Mouse (Mus musculus) kidney, embryonic 15.5 days (tissue): ENCODE results near the gene Ghrhr. TPM values are rescaled to one million over a fixed set of nuclear protein-coding genes. Genes with fewer than 3 reads are reported as not detected.

Experiments used
- ATAC-seq: fragments of 200-750 bp; cut with Nextera tagmentation; replicated peaks from 2 replicates; pipeline ENCODE4 v1.8.0; 2017; ENCODE audit warnings: moderate TSS enrichment; ENCODE audit not compliant: low FRiP score
- H3K27ac ChIP-seq: fragments of 300-500 bp; sonication (generic); 2 replicates; pipeline ENCODE4 v1.5.1; 2015; ENCODE audit warnings: mild to moderate bottlenecking, inconsistent platforms
- H3K27me3 ChIP-seq: fragments of 300-500 bp; sonication (generic); 2 replicates; pipeline ENCODE4 v1.6.1; 2015; ENCODE audit warnings: inconsistent platforms
- H3K36me3 ChIP-seq: fragments of 300-500 bp; sonication (generic); 2 replicates; pipeline ENCODE4 v1.6.1; 2015; ENCODE audit warnings: inconsistent platforms
- H3K4me1 ChIP-seq: fragments of 300-500 bp; sonication (generic); 2 replicates; pipeline ENCODE4 v1.6.1; 2015; ENCODE audit warnings: inconsistent platforms
- H3K4me2 ChIP-seq: fragments of 300-500 bp; sonication (generic); 2 replicates; pipeline ENCODE4 v1.6.1; 2015; ENCODE audit warnings: moderate library complexity, mild to moderate bottlenecking, inconsistent platforms
- H3K4me3 ChIP-seq: fragments of 300-500 bp; sonication (generic); replicated peaks from 2 replicates; pipeline ENCODE4 v1.5.1; 2015; ENCODE audit warnings: mild to moderate bottlenecking, inconsistent platforms
- H3K9ac ChIP-seq: fragments of 300-500 bp; sonication (generic); 2 replicates; pipeline ENCODE4 v1.6.1; 2015; ENCODE audit warnings: mild to moderate bottlenecking, inconsistent platforms
- H3K9me3 ChIP-seq: fragments of 300-500 bp; sonication (generic); replicated peaks from 2 replicates; pipeline ENCODE4 v1.6.1; 2016; ENCODE audit warnings: inconsistent platforms
- WGBS: fragments of 180-500 bp; shearing (Covaris S2); methylation state at CpG from one replicate; pipeline ENCODE4 v1.1.7; 2015; ENCODE audit warnings: mixed read lengths; 5-methylcytosine and 5-hydroxymethylcytosine counted together
- polyA plus RNA-seq: library from polyadenylated mRNA; unstranded; fragments of >200 nt; fragmentation: Nextera tagmentation; extraction: Ambion mirVana; gene quantifications from 2 replicates; pipeline ENCODE4 v1.2.1, GENCODE M21; 2015

Gene Ghrhr
- polyA plus RNA-seq, 1 experiment from 2014 or later = 0.05 TPM

GRCm38 (mm10) chr6:55383897-55384296 lies 7.8 kb downstream of the Ghrhr start:
- Histone ChIP-seq H3K36me3 (no peaks in the 10 kb centered on the region), H3K9me3 (no peaks in the 10 kb centered on the region), H3K27ac (no peak overlapping the region), H3K4me1 (no peaks in the 10 kb centered on the region), H3K4me3 (no peak overlapping the region), H3K4me2 (no peak overlapping the region), H3K27me3 (peaks cover 3% of the 10 kb centered on the region), H3K9ac (no peak overlapping the region)
- 19% methylated on average over 1 of the region's 1 CpGs for WGBS
- ATAC-seq = no peak

GRCm38 (mm10) chr6:55384356-55384951 lies 8.4 kb downstream of the Ghrhr start:
- Histone ChIP-seq H3K4me1 (no peaks in the 10 kb centered on the region), H3K4me3 (no peak overlapping the region), H3K27me3 (peaks cover 5% of the 10 kb centered on the region), H3K27ac (no peak overlapping the region), H3K36me3 (no peaks in the 10 kb centered on the region), H3K9ac (no peak overlapping the region), H3K9me3 (no peaks in the 10 kb centered on the region), H3K4me2 (no peak overlapping the region)
- WGBS = 77% methylated on average over 5 of the region's 5 CpGs
- ATAC-seq = no peak

GRCm38 (mm10) chr6:55388546-55389169 lies 12.6 kb downstream of the Ghrhr start:
- Histone ChIP-seq H3K27ac (no peak overlapping the region), H3K4me1 (peaks cover 7% of the 10 kb centered on the region; the same call in 1 of the 2 replicates), H3K27me3 (peaks cover 9% of the 10 kb centered on the region), H3K36me3 (no peaks in the 10 kb centered on the region), H3K4me2 (no peak overlapping the region), H3K9ac (no peak overlapping the region), H3K9me3 (no peaks in the 10 kb centered on the region), H3K4me3 (no peak overlapping the region)
- WGBS = 44% methylated on average over 12 of the region's 12 CpGs
- no peak for ATAC-seq

GRCm38 (mm10) chr6:55389321-55389720 lies 13.2 kb downstream of the Ghrhr start:
- no peaks in the 10 kb centered on the region for H3K36me3 ChIP-seq
- no peak overlapping the region for H3K9ac ChIP-seq
- WGBS = 70% methylated on average over 5 of the region's 5 CpGs
- H3K4me3 ChIP-seq = no peak overlapping the region
- no peak for ATAC-seq
- H3K4me1 ChIP-seq = peaks cover 7% of the 10 kb centered on the region; the same call in 1 of the 2 replicates
- no peaks in the 10 kb centered on the region for H3K9me3 ChIP-seq
- H3K4me2 ChIP-seq = no peak overlapping the region
- no peak overlapping the region for H3K27ac ChIP-seq
- H3K27me3 ChIP-seq = peaks cover 9% of the 10 kb centered on the region

- no peak overlapping the region for H3K4me3 ChIP-seq
- no peak for ATAC-seq
- no peak overlapping the region for H3K27ac ChIP-seq
- peaks cover 9% of the 10 kb centered on the region for H3K27me3 ChIP-seq
- no peaks in the 10 kb centered on the region for H3K9me3 ChIP-seq
- 21% methylated on average over 4 of the region's 4 CpGs for WGBS
- no peak overlapping the region for H3K4me2 ChIP-seq
- H3K4me1 ChIP-seq = peaks cover 13% of the 10 kb centered on the region
- no peak overlapping the region for H3K9ac ChIP-seq
- H3K36me3 ChIP-seq = no peaks in the 10 kb centered on the region
Observed at GRCm38 (mm10) chr6:55391814-55392213, 15.7 kb downstream of the Ghrhr start.

GRCm38 (mm10) chr6:55392453-55392852 lies 16.4 kb downstream of the Ghrhr start:
- Histone ChIP-seq H3K4me2 (no peak overlapping the region), H3K4me3 (no peak overlapping the region), H3K4me1 (peaks cover 15% of the 10 kb centered on the region), H3K36me3 (no peaks in the 10 kb centered on the region), H3K27ac (no peak overlapping the region), H3K27me3 (peaks cover 9% of the 10 kb centered on the region), H3K9me3 (no peaks in the 10 kb centered on the region), H3K9ac (no peak overlapping the region)
- ATAC-seq = peak; percentile 54
- WGBS = 9% methylated on average over 4 of the region's 4 CpGs

GRCm38 (mm10) chr6:55394854-55395253 lies 18.8 kb downstream of the Ghrhr start:
- no peak for ATAC-seq
- peaks cover 15% of the 10 kb centered on the region for H3K4me1 ChIP-seq
- peaks cover 4% of the 10 kb centered on the region; the same call in 1 of the 2 replicates for H3K27me3 ChIP-seq
- H3K9me3 ChIP-seq = no peaks in the 10 kb centered on the region
- no peaks in the 10 kb centered on the region for H3K36me3 ChIP-seq
- H3K9ac ChIP-seq = no peak overlapping the region
- WGBS = 79% methylated on average over 10 of the region's 10 CpGs
- no peak overlapping the region for H3K4me2 ChIP-seq
- no peak overlapping the region for H3K4me3 ChIP-seq
- H3K27ac ChIP-seq = no peak overlapping the region

GRCm38 (mm10) chr6:55396176-55396575 lies 20.1 kb downstream of the Ghrhr start:
- H3K27ac ChIP-seq = peak overlapping the region; percentile 42; the same call in 1 of the 2 replicates
- H3K4me1 ChIP-seq = peaks cover 15% of the 10 kb centered on the region
- no peaks in the 10 kb centered on the region for H3K27me3 ChIP-seq
- no peaks in the 10 kb centered on the region for H3K9me3 ChIP-seq
- H3K4me2 ChIP-seq = no peak overlapping the region
- H3K36me3 ChIP-seq = no peaks in the 10 kb centered on the region
- peak; percentile 81 for ATAC-seq
- 24% methylated on average over 3 of the region's 3 CpGs for WGBS
- H3K4me3 ChIP-seq = no peak overlapping the region
- no peak overlapping the region for H3K9ac ChIP-seq

- Histone ChIP-seq H3K4me2 (no peak overlapping the region), H3K27me3 (no peaks in the 10 kb centered on the region), H3K4me3 (no peak overlapping the region), H3K27ac (peak overlapping the region; percentile 42; the same call in 1 of the 2 replicates), H3K4me1 (peaks cover 15% of the 10 kb centered on the region), H3K36me3 (no peaks in the 10 kb centered on the region), H3K9ac (no peak overlapping the region), H3K9me3 (no peaks in the 10 kb centered on the region)
- WGBS = 61% methylated on average over 11 of the region's 11 CpGs
- ATAC-seq = peak; percentile 46; the same call in 1 of the 2 replicates
Observed at GRCm38 (mm10) chr6:55396622-55397041, 20.5 kb downstream of the Ghrhr start.

GRCm38 (mm10) chr6:55398869-55399628 lies 23.0 kb downstream of the Ghrhr start:
- H3K27ac ChIP-seq = no peak overlapping the region
- H3K36me3 ChIP-seq = no peaks in the 10 kb centered on the region
- WGBS = 72% methylated on average over 9 of the region's 9 CpGs
- no peak overlapping the region for H3K9ac ChIP-seq
- ATAC-seq = no peak
- peaks cover 9% of the 10 kb centered on the region for H3K4me1 ChIP-seq
- H3K9me3 ChIP-seq = no peaks in the 10 kb centered on the region
- H3K4me2 ChIP-seq = no peak overlapping the region
- no peaks in the 10 kb centered on the region for H3K27me3 ChIP-seq
- H3K4me3 ChIP-seq = no peak overlapping the region

- WGBS = 68% methylated on average over 5 of the region's 5 CpGs
Observed at GRCm38 (mm10) chr6:55399910-55400309, 23.8 kb downstream of the Ghrhr start.

More at GRCm38 (mm10) chr6:55399910-55400309, 23.8 kb downstream of the Ghrhr start:
- Histone ChIP-seq H3K27me3 (no peaks in the 10 kb centered on the region), H3K9me3 (no peaks in the 10 kb centered on the region), H3K9ac (no peak overlapping the region), H3K4me2 (no peak overlapping the region), H3K4me1 (peaks cover 9% of the 10 kb centered on the region), H3K4me3 (no peak overlapping the region), H3K36me3 (no peaks in the 10 kb centered on the region), H3K27ac (no peak overlapping the region)
- no peak for ATAC-seq
